Mouse (Mus musculus) c-Kit-positive CD71-negative TER-119-negative erythroid progenitor cells, embryonic 14.5 days (primary cell): ENCODE measurements around the gene Ptprt.

Experiments
- DNase-seq: peaks from one replicate; pipeline ENCODE4 v3.0.0-alpha.2; 2013; ENCODE audit warnings: low read depth

The Ptprt gene

GRCm38 (mm10) chr2:161944689-161945088 is 716.3 kb downstream of the Ptprt start:
- DNase-seq, result no peak

- DNase-seq, result no peak
These were observed 719.0 kb downstream of the Ptprt start for GRCm38 (mm10) chr2:161941991-161942390.

GRCm38 (mm10) chr2:161907214-161907613 is 753.7 kb downstream of the Ptprt start:
- no peak for DNase-seq

GRCm38 (mm10) chr2:161902196-161902595 is 758.8 kb downstream of the Ptprt start:
- DNase-seq, result no peak

GRCm38 (mm10) chr2:161884446-161884845 is 776.5 kb downstream of the Ptprt start:
- no peak for DNase-seq

GRCm38 (mm10) chr2:161882580-161882979 is 778.4 kb downstream of the Ptprt start:
- no peak for DNase-seq

GRCm38 (mm10) chr2:161880941-161881340 is 780.0 kb downstream of the Ptprt start:
- DNase-seq, result no peak

- DNase-seq, result no peak
These were observed 795.7 kb downstream of the Ptprt start for GRCm38 (mm10) chr2:161865231-161865630.

GRCm38 (mm10) chr2:161858813-161859212 is 802.1 kb downstream of the Ptprt start:
- no peak for DNase-seq

- no peak for DNase-seq
These were observed 802.6 kb downstream of the Ptprt start for GRCm38 (mm10) chr2:161858361-161858760.

- no peak for DNase-seq
These were observed 825.9 kb downstream of the Ptprt start for GRCm38 (mm10) chr2:161835001-161835400.

- no peak for DNase-seq
These were observed 827.1 kb downstream of the Ptprt start for GRCm38 (mm10) chr2:161833846-161834245.

GRCm38 (mm10) chr2:161813326-161813725 is 847.6 kb downstream of the Ptprt start:
- no peak for DNase-seq

- DNase-seq, result no peak
These were observed 852.7 kb downstream of the Ptprt start for GRCm38 (mm10) chr2:161808086-161808801.

GRCm38 (mm10) chr2:161806287-161807007 is 854.5 kb downstream of the Ptprt start:
- no peak for DNase-seq

GRCm38 (mm10) chr2:161799946-161800345 is 861.0 kb downstream of the Ptprt start:
- DNase-seq, result no peak

- no peak for DNase-seq
These were observed 893.4 kb downstream of the Ptprt start for GRCm38 (mm10) chr2:161767528-161767927.

- no peak for DNase-seq
These were observed 947.9 kb downstream of the Ptprt start for GRCm38 (mm10) chr2:161713024-161713423.

GRCm38 (mm10) chr2:161709316-161709715 is 951.6 kb downstream of the Ptprt start:
- DNase-seq, result no peak

- DNase-seq, result no peak
These were observed 954.5 kb downstream of the Ptprt start for GRCm38 (mm10) chr2:161706386-161706915.

- DNase-seq, result no peak
These were observed 956.1 kb downstream of the Ptprt start for GRCm38 (mm10) chr2:161704811-161705210.

GRCm38 (mm10) chr2:161704410-161704809 is 956.5 kb downstream of the Ptprt start:
- DNase-seq, result no peak

GRCm38 (mm10) chr2:161695819-161696218 is 965.1 kb downstream of the Ptprt start:
- DNase-seq, result no peak
